Mouse (Mus musculus) liver, embryonic 11.5 days (tissue): ENCODE data around the gene Lrrc37a. TPM values are rescaled to one million over a fixed set of nuclear protein-coding genes. Genes with fewer than 3 reads are reported as not detected.
"Not testable (repeated sequence)": the region's sequence is repeated elsewhere in the genome, so short reads cannot be mapped to it uniquely, and the experiment has no call there.

Experiments used
- ATAC-seq: fragments of 200-750 bp; cut with Nextera tagmentation; replicated peaks from 2 replicates; pipeline ENCODE4 v1.8.0; 2017; ENCODE audit warnings: moderate number of reproducible peaks, mild to moderate bottlenecking, moderate TSS enrichment, moderate library complexity; ENCODE audit not compliant: low FRiP score
- DNase-seq: peaks from one replicate; pipeline ENCODE4 v3.0.0-alpha.2; 2017; ENCODE audit warnings: low spot score
- H3K27ac ChIP-seq: fragments of 300-500 bp; sonication (generic); 2 replicates; pipeline ENCODE4 v1.5.1; 2014; ENCODE audit warnings: mild to moderate bottlenecking, low read depth, low read length, control low read depth
- H3K27me3 ChIP-seq: fragments of 300-500 bp; sonication (generic); replicated peaks from 2 replicates; pipeline ENCODE4 v1.6.1; 2014; ENCODE audit warnings: low read length, mixed read lengths; ENCODE audit not compliant: control insufficient read depth, insufficient read depth
- H3K36me3 ChIP-seq: fragments of 300-500 bp; sonication (generic); 2 replicates; pipeline ENCODE4 v1.6.1; 2014; ENCODE audit warnings: mild to moderate bottlenecking, low read length, moderate library complexity, mixed read lengths; ENCODE audit not compliant: control insufficient read depth, insufficient read depth
- H3K4me1 ChIP-seq: fragments of 300-500 bp; sonication (generic); replicated peaks from 2 replicates; pipeline ENCODE4 v1.6.1; 2014; ENCODE audit warnings: low read length, mixed read lengths; ENCODE audit not compliant: control insufficient read depth, insufficient read depth
- H3K4me2 ChIP-seq: fragments of 300-500 bp; sonication (generic); 2 replicates; pipeline ENCODE4 v1.6.1; 2014; ENCODE audit warnings: mild to moderate bottlenecking, control low read depth, moderate library complexity
- H3K4me3 ChIP-seq: fragments of 300-500 bp; sonication (generic); 2 replicates; pipeline ENCODE4 v1.5.1; 2014; ENCODE audit warnings: low read depth, low read length, control low read depth
- H3K9ac ChIP-seq: fragments of 300-500 bp; sonication (generic); 2 replicates; pipeline ENCODE4 v1.6.1; 2014; ENCODE audit warnings: low read depth, low read length, control low read depth
- H3K9me3 ChIP-seq: fragments of 300-500 bp; sonication (generic); 2 replicates; pipeline ENCODE4 v1.6.1; 2016; ENCODE audit warnings: low read length, inconsistent platforms, mixed read lengths; ENCODE audit not compliant: control insufficient read depth
- WGBS: fragments of 180-500 bp; shearing (Covaris S2); extraction: QIAGEN DNeasy Blood & Tissue Kit; methylation state at CpG from one replicate; pipeline ENCODE4 v1.1.7; 2014; 5-methylcytosine and 5-hydroxymethylcytosine counted together
- polyA plus RNA-seq: library from polyadenylated mRNA; unstranded; fragments of >200 nt; fragmentation: Nextera tagmentation; extraction: Ambion mirVana; gene quantifications from 2 replicates; pipeline ENCODE4 v1.2.1, GENCODE M21; 2014

Lrrc37a gene
- polyA plus RNA-seq, 1 experiment from 2014 or later = not detected

GRCm38 (mm10) chr11:103419667-103420066, 84.7 kb downstream of the Lrrc37a start:
- Histone ChIP-seq H3K4me1 (no peaks in the 10 kb centered on the region), H3K36me3 (no peaks in the 10 kb centered on the region), H3K9me3 (no peaks in the 10 kb centered on the region), H3K27me3 (no peaks in the 10 kb centered on the region), H3K9ac (no peak overlapping the region), H3K4me2 (no peak overlapping the region), H3K27ac (no peak overlapping the region), H3K4me3 (no peak overlapping the region)
- DNase-seq = no peak
- ATAC-seq = no peak
- 78% methylated on average over 13 of the region's 13 CpGs for WGBS

- H3K9ac ChIP-seq = no peak overlapping the region
- H3K4me2 ChIP-seq = no peak overlapping the region
- WGBS = 61% methylated on average over 5 of the region's 5 CpGs
- DNase-seq = no peak
- ATAC-seq = no peak
- no peaks in the 10 kb centered on the region for H3K9me3 ChIP-seq
- no peaks in the 10 kb centered on the region for H3K27me3 ChIP-seq
- H3K4me1 ChIP-seq = no peaks in the 10 kb centered on the region
- no peak overlapping the region for H3K27ac ChIP-seq
- H3K4me3 ChIP-seq = no peak overlapping the region
- no peaks in the 10 kb centered on the region for H3K36me3 ChIP-seq
Observed at GRCm38 (mm10) chr11:103419226-103419625, 85.2 kb downstream of the Lrrc37a start.

- DNase-seq (no peak), ATAC-seq (no peak)
- Histone ChIP-seq H3K27me3 (no peaks in the 10 kb centered on the region), H3K9me3 (no peaks in the 10 kb centered on the region), H3K4me1 (peaks cover 7% of the 10 kb centered on the region), H3K4me2 (peak overlapping the region; percentile 78; the same call in 1 of the 2 replicates), H3K27ac (no peak overlapping the region), H3K4me3 (no peak overlapping the region), H3K36me3 (no peaks in the 10 kb centered on the region), H3K9ac (no peak overlapping the region)
- WGBS = 95% methylated on average over 1 of the region's 1 CpGs
Observed at GRCm38 (mm10) chr11:103413516-103413915, 90.9 kb downstream of the Lrrc37a start.

GRCm38 (mm10) chr11:103412950-103413423, 91.4 kb downstream of the Lrrc37a start:
- Histone ChIP-seq H3K4me3 (peak overlapping the region; percentile 73), H3K27ac (no peak overlapping the region), H3K4me1 (peaks cover 7% of the 10 kb centered on the region), H3K4me2 (peak overlapping the region; percentile 78), H3K27me3 (no peaks in the 10 kb centered on the region), H3K36me3 (no peaks in the 10 kb centered on the region), H3K9me3 (no peaks in the 10 kb centered on the region), H3K9ac (peak overlapping the region; percentile 7)
- ATAC-seq = no peak; the same call in 1 of the 2 replicates
- 3% methylated on average over 14 of the region's 14 CpGs for WGBS
- DNase-seq = no peak

GRCm38 (mm10) chr11:103411981-103412949, 92.1 kb downstream of the Lrrc37a start, which contains the start of gene Plekhm1:
TSS of gene Plekhm1 (minus strand) at chr11:103412687.
- WGBS = under 1% methylated on average over 67 of the region's 67 CpGs
- Histone ChIP-seq H3K27me3 (no peaks in the 10 kb centered on the region), H3K4me2 (peak within 1 kb of the TSS; percentile 78), H3K9me3 (no peaks in the 10 kb centered on the region), H3K27ac (0 out of 2 replicates have a peak within 1 kb of the TSS, but pooled peaks have one; percentile 16), H3K36me3 (no peaks in the 10 kb centered on the region), H3K9ac (peak within 1 kb of the TSS; percentile 80), H3K4me1 (peaks cover 7% of the 10 kb centered on the region), H3K4me3 (peak within 1 kb of the TSS; percentile 73)
- DNase-seq = peak; percentile 94
- ATAC-seq = peak; percentile 97

GRCm38 (mm10) chr11:103411301-103411700, 93.1 kb downstream of the Lrrc37a start:
- Histone ChIP-seq H3K36me3 (no peaks in the 10 kb centered on the region), H3K4me1 (peaks cover 7% of the 10 kb centered on the region), H3K9ac (no peak overlapping the region), H3K4me2 (peak overlapping the region; percentile 78), H3K27ac (no peak overlapping the region), H3K9me3 (no peaks in the 10 kb centered on the region), H3K27me3 (no peaks in the 10 kb centered on the region), H3K4me3 (no peak overlapping the region; the same call in 1 of the 2 replicates)
- no peak for DNase-seq
- 91% methylated on average over 1 of the region's 1 CpGs for WGBS
- no peak for ATAC-seq

GRCm38 (mm10) chr11:103408880-103409279, 95.5 kb downstream of the Lrrc37a start:
- no peaks in the 10 kb centered on the region for H3K36me3 ChIP-seq
- no peak for ATAC-seq
- peaks cover 7% of the 10 kb centered on the region for H3K4me1 ChIP-seq
- H3K27me3 ChIP-seq = no peaks in the 10 kb centered on the region
- no peak for DNase-seq
- no peak overlapping the region for H3K4me3 ChIP-seq
- no peak overlapping the region for H3K4me2 ChIP-seq
- WGBS = 92% methylated on average over 13 of the region's 13 CpGs
- H3K9ac ChIP-seq = no peak overlapping the region
- H3K9me3 ChIP-seq = no peaks in the 10 kb centered on the region
- no peak overlapping the region for H3K27ac ChIP-seq

GRCm38 (mm10) chr11:103407136-103407535, 97.3 kb downstream of the Lrrc37a start:
- H3K9me3 ChIP-seq, H3K9ac ChIP-seq, DNase-seq, H3K4me2 ChIP-seq, H3K36me3 ChIP-seq, H3K27ac ChIP-seq, ATAC-seq, H3K4me1 ChIP-seq, H3K27me3 ChIP-seq, H3K4me3 ChIP-seq: not testable (repeated sequence)
- 71% methylated on average over 5 of the region's 5 CpGs for WGBS
